Mouse (Mus musculus): Measurements from ENCODE around the gene Cadm1. TPM values are rescaled to one million over a fixed set of nuclear protein-coding genes. Genes with fewer than 3 reads are reported as not detected.

The Cadm1 gene
- 0.36 and 0.47 TPM in 2 replicates for total RNA-seq (2023)

GRCm38 (mm10) chr9:47529602-47530450, at the start of gene Cadm1:
TSS of gene Cadm1 (plus strand) at chr9:47530173.

Measured in neutrophil, adult 65 days (primary cell).